Mouse (Mus musculus): ENCODE measurements at regions not wholly inside any gene's neighbourhood (a gene's known extent, or its start where the extent isn't known, plus 50 kb on each side); places are given as distances from the start of the nearest gene placed in this dataset.
"Not testable (repeated sequence)": the region's sequence is repeated elsewhere in the genome, so short reads cannot be mapped to it uniquely, and the experiment has no call there.

DNA sequence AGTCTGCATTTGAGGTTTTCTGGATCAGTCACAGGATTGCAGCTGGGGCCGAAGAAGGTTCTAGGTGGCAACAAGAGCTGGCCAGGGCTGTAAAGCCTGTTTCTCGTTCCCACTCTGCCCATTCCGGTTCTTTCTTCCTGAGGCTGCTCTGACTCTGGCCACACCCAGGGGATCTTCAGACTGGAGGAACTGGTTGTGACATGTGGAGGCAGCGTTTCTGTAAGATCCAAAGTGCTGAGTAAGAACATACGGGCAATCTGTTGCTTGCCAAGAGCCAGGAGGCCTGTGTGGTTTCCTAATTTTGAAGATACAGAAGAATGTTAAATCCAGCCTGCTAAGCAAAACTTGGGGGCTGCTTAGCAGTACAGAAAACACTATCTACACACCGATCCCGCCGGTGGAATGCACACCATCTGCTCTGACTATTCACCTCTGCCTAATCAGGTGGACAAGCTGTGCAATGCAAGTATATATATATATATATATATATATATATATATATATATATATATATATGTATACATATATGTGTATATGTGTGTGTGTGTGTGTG is 99.3 kb upstream of the Bmp2k start:
- Histone ChIP-seq H3K4me2 (no peak overlapping the region), H3K9ac (no peak overlapping the region), H3K27me3 (replicated peaks) (no peaks in the 10 kb centered on the region), H3K36me3 (replicated peaks) (no peaks in the 10 kb centered on the region), H3K4me3 (no peak overlapping the region), H3K27ac (no peak overlapping the region), H3K4me1 (no peaks in the 10 kb centered on the region), H3K9me3 (no peaks in the 10 kb centered on the region)
- WGBS: 83% methylated on average over 8 of the region's 8 CpGs
- no peak for ATAC-seq (replicated peaks)

DNA sequence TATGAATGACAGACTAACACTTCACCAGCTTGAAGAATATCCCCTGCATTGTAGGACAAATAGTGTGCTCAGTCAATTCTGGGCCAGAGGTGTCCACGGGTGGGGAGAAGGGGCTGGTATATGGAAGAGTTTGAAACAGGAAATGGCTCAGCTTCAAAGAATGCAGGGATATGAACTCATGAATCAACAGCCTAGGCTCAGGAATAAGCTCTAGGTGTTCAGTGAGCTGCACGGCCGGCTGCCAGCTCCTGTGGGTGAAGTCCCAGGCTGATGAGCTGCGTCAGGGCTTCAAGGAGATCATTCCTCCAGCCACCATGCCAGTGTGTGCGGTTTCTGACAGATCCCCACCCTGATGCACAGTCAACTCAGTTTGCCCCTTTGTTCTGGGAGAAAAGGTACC is 98.8 kb upstream of the Bmp2k start:
- 78% methylated on average over 5 of the region's 5 CpGs for WGBS
- no peak for ATAC-seq (replicated peaks)
- no peaks in the 10 kb centered on the region for H3K36me3 ChIP-seq (replicated peaks)
- no peak overlapping the region for H3K9ac ChIP-seq
- no peak overlapping the region for H3K4me3 ChIP-seq
- no peaks in the 10 kb centered on the region for H3K27me3 ChIP-seq (replicated peaks)
- H3K4me1 ChIP-seq: no peaks in the 10 kb centered on the region
- H3K4me2 ChIP-seq: no peak overlapping the region
- no peak overlapping the region for H3K27ac ChIP-seq
- no peaks in the 10 kb centered on the region for H3K9me3 ChIP-seq

DNA sequence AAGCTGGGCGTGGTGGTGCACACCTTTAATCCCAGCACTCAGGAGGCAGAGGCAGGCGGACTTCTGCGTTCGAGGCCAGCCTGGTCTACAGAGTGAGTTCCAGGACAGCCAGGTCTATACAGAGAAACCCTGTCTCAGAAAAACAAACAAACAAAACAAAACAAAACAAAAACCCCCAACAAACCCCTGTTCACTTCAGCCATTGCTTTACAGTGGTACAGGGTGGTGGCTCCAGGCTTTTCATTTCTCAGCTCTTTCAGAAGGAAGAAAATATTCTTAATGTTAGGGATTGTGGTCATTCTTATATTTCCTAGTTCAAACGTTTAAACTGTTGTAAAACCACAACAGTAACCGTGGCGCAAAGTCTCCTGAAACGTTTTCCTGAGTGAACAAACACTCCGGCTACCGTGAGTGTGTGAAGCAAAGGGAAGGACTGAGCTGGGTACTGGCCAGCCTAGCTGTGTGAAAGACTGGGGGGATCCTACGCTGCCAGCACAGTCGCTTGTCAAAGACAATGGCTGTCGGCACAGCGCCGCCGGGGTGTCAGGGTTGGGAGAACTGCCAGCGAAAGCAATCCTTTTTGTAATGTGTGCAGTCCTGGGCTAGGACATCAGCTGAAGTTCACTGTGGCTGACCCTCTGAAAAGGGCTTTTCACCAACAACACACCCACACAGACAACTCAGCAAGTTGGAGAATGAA is 91.8 kb upstream of the Bmp2k start:
- no peaks in the 10 kb centered on the region for H3K36me3 ChIP-seq (replicated peaks)
- H3K4me1 ChIP-seq: peaks cover 7% of the 10 kb centered on the region; the same call in 1 of the 2 replicates
- no peak overlapping the region for H3K9ac ChIP-seq
- no peaks in the 10 kb centered on the region for H3K27me3 ChIP-seq (replicated peaks)
- H3K27ac ChIP-seq: no peak overlapping the region
- peak; percentile 91 for ATAC-seq (replicated peaks)
- H3K4me3 ChIP-seq: no peak overlapping the region
- H3K4me2 ChIP-seq: peak overlapping the region; percentile 38
- H3K9me3 ChIP-seq: no peaks in the 10 kb centered on the region
- WGBS: 27% methylated on average over 17 of the region's 17 CpGs

DNA sequence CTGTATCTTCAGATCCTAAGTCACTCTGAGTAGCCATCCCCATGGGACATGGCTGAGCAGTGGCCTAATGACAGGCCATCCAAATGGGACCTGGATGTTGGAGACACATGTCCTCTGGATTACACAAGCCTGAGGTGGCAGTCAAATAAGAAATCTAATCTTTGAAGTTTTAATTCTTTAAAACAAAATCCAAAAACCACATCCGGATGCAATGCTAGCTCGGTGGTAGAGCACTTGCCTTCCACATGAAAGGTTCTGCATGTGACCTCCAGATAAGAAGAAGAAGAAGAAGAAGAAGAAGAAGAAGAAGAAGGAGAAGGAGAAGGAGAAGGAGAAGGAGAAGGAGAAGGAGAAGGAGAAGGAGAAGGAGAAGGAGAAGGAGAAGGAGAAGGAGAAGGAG is 89.1 kb upstream of the Bmp2k start:
- not testable (repeated sequence) for H3K4me3 ChIP-seq; H3K9ac ChIP-seq; ATAC-seq (replicated peaks); H3K4me2 ChIP-seq; H3K36me3 ChIP-seq (replicated peaks); H3K27me3 ChIP-seq (replicated peaks); H3K9me3 ChIP-seq; H3K27ac ChIP-seq; H3K4me1 ChIP-seq
- WGBS: 96% methylated on average over 2 of the region's 2 CpGs

DNA sequence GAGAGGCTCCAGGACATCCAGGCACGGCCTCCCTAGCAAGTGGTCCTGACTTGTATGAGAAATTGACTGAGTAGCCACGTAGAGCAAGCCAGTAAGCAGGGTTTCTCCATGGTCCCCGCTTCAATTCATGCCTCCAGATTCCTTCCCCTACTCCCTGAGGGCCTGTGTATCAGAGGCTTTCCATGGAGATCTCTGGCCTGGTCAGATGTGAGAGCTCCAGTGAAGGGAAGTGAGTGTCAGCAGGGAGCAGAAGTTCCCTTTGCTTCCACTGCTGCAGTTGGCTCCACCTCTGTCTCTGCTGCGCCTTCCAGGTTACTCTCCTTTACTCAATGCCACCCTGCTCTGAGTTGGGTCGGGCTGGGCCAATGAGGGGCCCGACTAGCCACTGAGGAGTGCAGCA is 88.3 kb upstream of the Bmp2k start:
- no peak overlapping the region for H3K27ac ChIP-seq
- WGBS: 87% methylated on average over 6 of the region's 6 CpGs
- no peaks in the 10 kb centered on the region for H3K36me3 ChIP-seq (replicated peaks)
- H3K4me2 ChIP-seq: no peak overlapping the region
- H3K27me3 ChIP-seq (replicated peaks): no peaks in the 10 kb centered on the region
- no peak overlapping the region for H3K4me3 ChIP-seq
- no peak overlapping the region for H3K9ac ChIP-seq
- peaks cover 7% of the 10 kb centered on the region; the same call in 1 of the 2 replicates for H3K4me1 ChIP-seq
- H3K9me3 ChIP-seq: no peaks in the 10 kb centered on the region
- no peak for ATAC-seq (replicated peaks)

DNA sequence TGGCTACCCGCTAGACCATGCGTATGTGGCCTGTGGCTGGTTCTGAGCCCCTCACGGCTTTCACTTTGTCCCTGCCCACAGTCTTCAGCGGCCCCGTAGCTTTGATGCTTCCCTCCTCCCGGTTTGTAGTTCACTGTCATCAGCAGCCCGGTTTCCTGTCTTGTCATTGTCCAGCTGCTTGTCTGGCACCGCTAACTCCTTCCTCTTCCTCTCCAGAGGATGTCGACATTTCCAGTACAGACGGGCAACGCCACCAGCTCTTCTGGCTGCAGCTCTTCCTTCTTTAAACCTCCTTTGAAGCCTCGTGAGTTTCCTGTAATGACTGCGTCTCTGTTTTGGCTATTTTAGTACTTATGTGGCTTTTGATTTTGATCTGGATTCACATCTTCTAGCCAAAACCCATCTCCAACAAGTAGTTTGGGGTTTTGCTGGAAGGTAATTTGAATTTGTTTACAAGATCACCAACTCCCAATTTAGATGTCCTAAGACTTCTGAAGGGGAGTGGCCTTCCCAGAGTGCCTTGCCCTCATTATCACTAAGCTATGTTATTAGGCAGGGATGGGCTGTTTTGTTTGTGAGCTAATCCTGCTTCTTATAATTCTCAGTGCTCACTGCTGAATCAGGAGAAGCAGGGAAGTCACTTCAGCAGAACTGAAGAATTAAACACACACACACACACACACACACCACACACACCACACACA is 85.8 kb upstream of the Bmp2k start:
- Histone ChIP-seq H3K36me3 (replicated peaks) (no peaks in the 10 kb centered on the region), H3K4me1 (no peaks in the 10 kb centered on the region), H3K4me3 (no peak overlapping the region), H3K9me3 (no peaks in the 10 kb centered on the region), H3K27ac (no peak overlapping the region), H3K27me3 (replicated peaks) (no peaks in the 10 kb centered on the region), H3K9ac (no peak overlapping the region), H3K4me2 (no peak overlapping the region)
- peak; percentile 39; the same call in 1 of the 2 replicates for ATAC-seq (replicated peaks)
- 63% methylated on average over 13 of the region's 13 CpGs for WGBS

DNA sequence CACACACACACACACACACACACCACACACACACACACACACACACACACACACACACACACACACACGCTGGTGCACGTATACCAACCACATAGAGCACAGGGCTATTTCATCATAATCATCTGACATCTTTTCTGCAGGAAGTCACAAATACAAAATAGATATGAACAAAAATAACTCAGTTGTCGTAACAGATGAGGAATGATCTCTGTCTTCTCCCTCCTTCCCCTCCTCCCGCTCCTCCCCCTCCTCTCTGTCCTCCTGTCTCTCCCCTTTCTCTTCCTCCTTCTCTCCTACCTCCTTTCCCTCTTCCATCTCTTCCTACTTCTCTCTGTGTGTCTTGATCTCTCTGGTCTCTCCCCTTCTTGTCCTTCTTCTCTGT is 85.2 kb upstream of the Bmp2k start:
- H3K36me3 ChIP-seq (replicated peaks): no peaks in the 10 kb centered on the region
- 93% methylated on average over 4 of the region's 4 CpGs for WGBS
- H3K4me3 ChIP-seq: no peak overlapping the region
- H3K4me1 ChIP-seq: no peaks in the 10 kb centered on the region
- H3K9ac ChIP-seq: no peak overlapping the region
- no peak for ATAC-seq (replicated peaks)
- no peak overlapping the region for H3K27ac ChIP-seq
- no peaks in the 10 kb centered on the region for H3K27me3 ChIP-seq (replicated peaks)
- no peaks in the 10 kb centered on the region for H3K9me3 ChIP-seq
- H3K4me2 ChIP-seq: no peak overlapping the region

DNA sequence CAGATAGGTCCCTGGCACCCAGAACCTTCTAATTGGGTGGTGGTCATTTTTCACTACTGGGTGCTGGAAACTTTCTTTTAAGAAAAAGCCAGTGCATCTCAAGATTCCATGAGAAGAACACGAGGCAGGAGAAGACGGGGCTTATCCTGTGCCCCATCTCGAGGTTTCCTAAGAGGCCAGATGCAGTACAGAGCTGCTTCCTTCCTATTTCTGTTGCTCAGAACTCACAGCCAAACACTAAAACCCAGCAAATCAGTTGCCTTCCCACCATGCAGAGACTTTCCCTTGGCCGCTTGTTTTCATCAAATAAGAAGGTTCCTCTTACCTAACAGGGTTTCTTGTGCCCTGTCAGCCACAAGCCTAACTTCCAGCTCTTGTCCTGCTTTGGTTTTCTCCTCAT is 84.7 kb upstream of the Bmp2k start:
- no peaks in the 10 kb centered on the region for H3K36me3 ChIP-seq (replicated peaks)
- no peak for ATAC-seq (replicated peaks)
- H3K4me2 ChIP-seq: no peak overlapping the region
- no peak overlapping the region for H3K4me3 ChIP-seq
- H3K27me3 ChIP-seq (replicated peaks): no peaks in the 10 kb centered on the region
- 89% methylated on average over 4 of the region's 4 CpGs for WGBS
- H3K4me1 ChIP-seq: no peaks in the 10 kb centered on the region
- H3K27ac ChIP-seq: no peak overlapping the region
- no peaks in the 10 kb centered on the region for H3K9me3 ChIP-seq
- no peak overlapping the region for H3K9ac ChIP-seq

DNA sequence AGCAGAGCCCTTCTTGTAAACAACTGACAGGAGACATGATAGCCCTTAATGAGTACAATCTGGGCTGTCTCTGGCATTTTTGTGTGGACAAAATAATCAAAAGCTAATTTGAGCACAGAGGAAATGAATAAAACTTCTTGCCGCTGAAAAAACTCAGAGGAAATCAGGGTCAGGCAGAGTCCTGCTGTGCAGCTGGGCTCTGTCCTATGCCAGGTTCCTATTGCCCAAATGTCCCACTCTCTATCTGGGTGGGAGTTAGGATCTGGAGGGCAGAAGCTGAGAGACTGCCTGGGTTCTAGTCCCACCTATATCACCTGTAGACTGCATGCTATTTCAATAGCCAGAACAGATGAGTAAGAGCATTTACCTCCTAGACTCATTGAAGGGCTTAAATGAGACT is 83.8 kb upstream of the Bmp2k start:
- Histone ChIP-seq H3K9ac (no peak overlapping the region), H3K36me3 (replicated peaks) (no peaks in the 10 kb centered on the region), H3K9me3 (no peaks in the 10 kb centered on the region), H3K27ac (no peak overlapping the region), H3K4me3 (no peak overlapping the region), H3K4me1 (no peaks in the 10 kb centered on the region), H3K27me3 (replicated peaks) (no peaks in the 10 kb centered on the region), H3K4me2 (no peak overlapping the region)
- ATAC-seq (replicated peaks): no peak
- WGBS: 70% methylated on average over 1 of the region's 1 CpGs

DNA sequence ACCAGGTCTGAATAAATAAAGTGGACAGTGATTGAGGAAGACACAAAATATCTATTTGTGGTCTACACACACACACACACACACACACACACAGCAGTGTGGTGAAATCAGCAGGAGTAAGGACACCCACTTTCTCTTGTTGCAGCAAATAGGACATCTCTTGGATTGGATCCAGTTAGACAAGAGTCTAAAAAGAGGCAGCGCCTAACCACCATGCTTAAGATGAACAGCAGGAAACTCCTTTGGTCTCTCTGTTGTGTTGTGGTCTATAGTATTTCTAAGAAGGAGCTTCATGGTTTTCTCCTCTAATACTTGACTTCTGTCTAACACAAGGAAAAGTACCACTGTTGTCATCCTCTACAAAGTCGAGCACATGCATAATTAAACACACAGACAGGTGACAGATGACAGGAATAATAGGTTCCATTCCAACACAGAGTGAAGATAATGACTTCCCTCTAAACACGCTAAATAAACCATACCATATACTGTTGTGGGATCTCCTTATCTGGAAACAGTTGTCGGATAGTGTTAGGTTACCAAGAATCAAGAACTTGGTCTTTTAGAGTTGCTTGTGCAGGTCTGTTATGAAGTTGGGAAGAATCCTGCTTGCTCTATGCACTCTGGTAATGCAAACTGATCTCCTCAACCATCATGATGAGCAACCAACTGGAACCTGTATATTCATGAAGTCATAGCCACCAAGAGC is 82.6 kb upstream of the Bmp2k start:
- WGBS: 89% methylated on average over 4 of the region's 4 CpGs
- H3K27ac ChIP-seq: no peak overlapping the region
- no peak for ATAC-seq (replicated peaks)
- no peak overlapping the region for H3K4me2 ChIP-seq
- no peaks in the 10 kb centered on the region for H3K9me3 ChIP-seq
- no peaks in the 10 kb centered on the region for H3K36me3 ChIP-seq (replicated peaks)
- H3K4me3 ChIP-seq: no peak overlapping the region
- H3K9ac ChIP-seq: no peak overlapping the region
- no peaks in the 10 kb centered on the region for H3K4me1 ChIP-seq
- H3K27me3 ChIP-seq (replicated peaks): no peaks in the 10 kb centered on the region

DNA sequence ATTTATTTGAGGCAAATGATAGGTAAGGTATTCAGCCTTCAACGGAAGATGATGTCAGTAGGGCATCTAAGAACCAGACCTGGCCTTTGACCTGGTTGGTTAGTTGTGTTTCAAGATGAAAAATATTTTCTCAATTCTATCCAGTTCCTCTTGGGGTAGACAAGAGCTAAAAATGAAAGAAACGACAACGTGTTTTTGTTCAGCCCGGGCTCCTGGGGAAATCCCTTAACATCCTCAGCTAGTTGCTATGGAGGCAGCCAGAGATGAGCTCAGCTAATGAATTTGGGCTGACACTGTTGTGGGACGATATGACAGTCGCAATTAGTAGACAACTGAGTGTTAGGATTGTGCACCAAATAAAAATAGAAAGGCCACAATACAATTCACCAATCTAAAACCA is 80.6 kb upstream of the Bmp2k start:
- no peak overlapping the region for H3K27ac ChIP-seq
- ATAC-seq (replicated peaks): peak; percentile 50; the same call in 1 of the 2 replicates
- H3K27me3 ChIP-seq (replicated peaks): no peaks in the 10 kb centered on the region
- H3K4me3 ChIP-seq: no peak overlapping the region
- H3K4me2 ChIP-seq: no peak overlapping the region
- H3K9ac ChIP-seq: no peak overlapping the region
- 65% methylated on average over 6 of the region's 6 CpGs for WGBS
- no peaks in the 10 kb centered on the region for H3K4me1 ChIP-seq
- H3K9me3 ChIP-seq: no peaks in the 10 kb centered on the region
- no peaks in the 10 kb centered on the region for H3K36me3 ChIP-seq (replicated peaks)

DNA sequence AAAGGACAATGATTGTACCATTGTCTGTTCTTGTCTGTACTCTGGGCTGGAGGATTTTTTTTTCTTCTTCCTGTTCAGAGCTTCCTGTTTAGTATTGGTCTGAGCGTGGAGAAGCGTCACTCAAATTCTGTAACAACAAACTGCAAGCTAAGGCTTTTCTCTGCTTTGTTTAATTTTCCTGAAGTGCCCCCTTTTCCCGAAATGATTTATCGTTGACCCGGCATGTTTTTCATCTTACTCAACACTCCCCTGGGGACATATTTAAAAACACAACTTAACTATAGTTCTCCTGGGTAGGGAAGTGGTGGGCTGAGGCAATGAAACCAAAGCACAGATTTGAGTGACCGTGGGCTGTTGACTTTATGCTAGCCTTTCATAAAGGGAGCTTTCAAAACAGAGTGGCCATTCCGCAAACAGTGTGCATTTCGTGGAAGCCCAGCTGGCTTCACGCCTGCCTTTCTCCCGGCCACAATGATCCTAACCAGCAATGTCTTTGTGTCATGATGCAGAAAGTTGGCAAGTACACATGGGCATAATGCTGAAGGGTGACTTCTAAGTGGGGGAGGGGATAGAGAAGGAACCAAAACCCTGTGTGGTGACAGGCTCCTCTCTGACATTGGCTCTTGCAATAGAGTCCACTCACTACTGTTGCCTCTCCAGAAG is 79.8 kb upstream of the Bmp2k start:
- WGBS: 59% methylated on average over 10 of the region's 10 CpGs
- H3K9ac ChIP-seq: no peak overlapping the region
- H3K27ac ChIP-seq: no peak overlapping the region
- no peaks in the 10 kb centered on the region for H3K36me3 ChIP-seq (replicated peaks)
- no peak overlapping the region for H3K4me2 ChIP-seq
- no peaks in the 10 kb centered on the region for H3K9me3 ChIP-seq
- H3K4me1 ChIP-seq: no peaks in the 10 kb centered on the region
- H3K27me3 ChIP-seq (replicated peaks): no peaks in the 10 kb centered on the region
- no peak overlapping the region for H3K4me3 ChIP-seq
- no peak for ATAC-seq (replicated peaks)
